Mouse (Mus musculus): ENCODE results near the gene Acod1.

The Acod1 gene

DNA sequence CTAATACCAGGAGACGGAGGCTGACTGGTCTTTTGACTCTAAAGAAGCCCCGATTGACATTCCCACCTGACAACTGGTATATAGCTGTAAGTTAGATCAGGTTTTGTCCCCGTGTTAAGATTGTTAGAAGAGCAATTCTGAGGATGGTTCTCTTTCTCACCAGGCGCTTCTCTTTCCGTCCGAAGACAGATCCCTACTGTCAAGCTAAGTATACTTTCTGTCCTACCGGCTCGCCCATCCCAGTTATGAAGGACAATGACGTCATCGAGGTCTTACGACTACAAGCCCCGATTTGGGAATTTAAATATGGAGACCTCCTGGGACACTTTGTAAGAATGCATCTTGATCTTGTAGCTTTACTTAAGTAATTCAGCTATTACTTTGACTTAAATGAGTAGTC lies 24.7 kb downstream of the Acod1 start:
- no peak for DNase-seq (ENCODE audit: extremely low read depth, low read depth, low spot score)

DNA sequence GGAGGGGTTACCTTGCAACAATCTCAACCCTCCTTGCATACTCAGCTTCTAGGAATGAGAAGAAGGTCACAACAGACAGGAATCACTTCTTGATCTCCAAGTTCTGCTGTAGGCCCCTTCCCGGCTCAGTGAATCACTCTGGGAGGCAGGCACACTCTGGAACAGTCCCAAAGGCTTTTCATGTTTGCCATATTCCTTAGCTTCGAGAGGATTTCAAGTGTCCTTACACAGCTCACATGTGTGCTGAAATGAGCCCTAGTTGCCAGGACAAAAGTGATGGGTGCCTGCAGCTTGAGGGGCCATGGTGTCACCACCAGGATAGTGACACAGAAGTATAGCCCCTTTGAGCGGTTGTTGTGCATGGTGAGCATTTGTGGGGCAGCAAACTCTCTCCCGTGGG lies 26.0 kb downstream of the Acod1 start:
- no peak for DNase-seq (ENCODE audit: extremely low read depth, low read depth, low spot score)

DNA sequence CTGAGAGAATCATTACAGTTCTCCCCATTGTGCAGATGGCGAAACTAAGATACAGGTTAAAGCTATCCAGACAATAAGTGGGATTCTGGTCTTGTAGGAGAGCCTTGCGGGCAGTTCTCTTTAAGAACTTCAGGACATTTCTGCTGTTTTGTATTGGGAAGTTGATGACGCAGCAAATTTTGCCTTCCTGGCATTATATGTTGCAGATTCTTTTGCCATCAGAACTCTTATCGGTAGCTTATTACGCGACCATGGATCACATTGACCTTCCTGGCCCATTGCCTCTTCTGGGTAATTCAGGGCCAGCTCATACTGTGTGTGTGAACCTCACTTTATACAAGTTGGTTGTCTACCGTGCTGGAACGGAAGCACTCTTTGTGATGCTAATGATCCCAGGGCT lies 27.0 kb downstream of the Acod1 start:
- no peak for DNase-seq (ENCODE audit: extremely low read depth, low read depth, low spot score)

DNA sequence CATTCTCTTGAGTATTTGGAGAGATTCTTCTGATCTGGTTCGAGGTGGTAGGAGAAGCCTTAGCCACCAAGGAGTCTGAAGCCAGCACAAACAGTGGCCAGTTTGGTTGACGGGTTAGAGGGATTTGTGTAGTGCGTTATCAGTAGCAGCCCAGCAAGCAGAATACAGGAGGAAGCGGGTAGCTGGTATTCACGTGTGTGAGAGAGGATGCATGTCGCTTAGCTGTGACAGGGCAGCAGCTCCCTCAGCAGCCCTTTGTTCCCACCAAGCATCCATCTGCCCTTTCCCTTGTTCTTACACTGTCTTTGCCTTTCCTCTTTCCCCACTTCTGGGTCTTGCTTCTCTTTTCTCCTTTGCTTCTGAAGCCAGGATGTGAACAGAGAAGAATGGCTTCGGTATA lies 28.4 kb downstream of the Acod1 start:
- DNase-seq (ENCODE audit: extremely low read depth, low read depth, low spot score), result no peak

DNA sequence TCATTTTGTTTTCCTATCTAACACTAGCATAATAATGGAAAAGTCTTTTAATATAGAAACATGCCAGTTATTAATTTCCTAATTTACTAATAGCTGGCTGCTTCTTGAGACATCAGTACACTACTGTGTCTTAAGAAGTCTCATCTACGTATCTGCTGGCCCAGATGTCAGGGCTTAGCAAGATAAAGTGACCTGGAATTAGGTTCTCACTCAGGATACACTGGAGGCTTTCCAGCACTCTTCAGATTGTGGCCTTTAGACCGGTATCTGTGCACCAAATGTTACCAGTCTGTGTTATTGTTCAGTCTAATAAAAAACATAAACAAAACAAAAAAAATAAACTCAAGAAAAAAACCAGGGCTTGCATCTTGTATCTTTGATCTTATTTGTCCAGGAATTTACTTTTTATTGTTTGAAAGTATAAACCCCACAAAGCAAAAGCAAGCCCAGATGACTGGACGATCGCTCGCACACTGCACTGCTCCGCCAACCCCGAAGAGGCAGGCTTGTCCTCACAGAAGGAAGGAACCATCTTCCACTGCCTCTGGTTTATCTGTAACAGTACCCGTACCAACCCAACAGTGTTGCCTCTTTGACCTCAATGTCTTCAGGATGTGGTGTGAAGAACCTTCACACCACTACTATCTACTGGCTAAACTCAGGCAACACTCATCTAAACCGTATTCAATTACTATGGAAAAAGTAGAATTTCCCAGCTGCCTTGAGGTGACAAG lies 30.7 kb downstream of the Acod1 start:
- no peak for DNase-seq (ENCODE audit: extremely low read depth, low read depth, low spot score)

DNA sequence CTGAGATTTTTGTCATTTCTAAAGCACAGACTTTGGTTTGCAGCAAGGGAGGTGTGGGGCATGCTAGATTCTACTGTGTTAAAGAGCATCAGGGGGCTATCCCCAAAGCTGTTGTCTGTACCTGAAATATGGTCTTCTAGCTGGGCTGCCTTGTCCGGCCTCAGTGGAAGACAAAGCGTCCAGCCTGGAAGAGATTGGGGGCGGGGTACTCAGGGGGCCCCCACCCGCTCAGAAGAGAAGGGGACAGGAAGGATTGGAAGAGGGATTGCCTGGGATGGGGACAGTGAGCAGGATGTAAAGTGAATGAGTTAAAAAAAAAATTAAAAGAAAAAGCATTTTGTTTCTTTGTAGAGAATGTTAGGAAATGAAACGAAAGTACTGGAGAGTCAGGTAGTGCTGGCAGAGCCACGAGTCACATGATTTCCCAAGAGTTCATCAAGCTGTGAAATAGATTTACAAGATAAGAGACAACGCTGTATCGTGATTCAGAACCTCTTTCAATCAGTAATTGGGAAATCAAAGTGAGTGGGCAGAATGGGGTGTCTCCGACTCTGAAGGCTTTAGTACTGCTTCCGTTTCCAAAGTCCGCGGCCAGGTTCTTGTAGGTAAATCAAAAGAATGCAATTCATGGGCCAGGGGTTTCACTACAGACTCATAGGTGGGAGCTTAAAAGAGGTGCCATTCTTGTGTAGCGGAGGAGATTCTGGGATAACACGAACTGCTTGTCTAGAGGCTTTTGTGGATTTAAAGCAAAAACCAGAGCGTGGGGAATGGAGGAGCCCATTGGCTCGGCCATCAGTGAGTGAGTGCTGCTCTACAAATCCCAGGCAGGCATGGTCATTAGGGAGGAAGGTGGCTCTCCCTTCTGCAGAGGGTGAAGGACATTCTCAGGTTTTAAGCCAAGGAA lies 31.5 kb downstream of the Acod1 start:
- peak; percentile 62 for DNase-seq (ENCODE audit: extremely low read depth, low read depth, low spot score)

DNA sequence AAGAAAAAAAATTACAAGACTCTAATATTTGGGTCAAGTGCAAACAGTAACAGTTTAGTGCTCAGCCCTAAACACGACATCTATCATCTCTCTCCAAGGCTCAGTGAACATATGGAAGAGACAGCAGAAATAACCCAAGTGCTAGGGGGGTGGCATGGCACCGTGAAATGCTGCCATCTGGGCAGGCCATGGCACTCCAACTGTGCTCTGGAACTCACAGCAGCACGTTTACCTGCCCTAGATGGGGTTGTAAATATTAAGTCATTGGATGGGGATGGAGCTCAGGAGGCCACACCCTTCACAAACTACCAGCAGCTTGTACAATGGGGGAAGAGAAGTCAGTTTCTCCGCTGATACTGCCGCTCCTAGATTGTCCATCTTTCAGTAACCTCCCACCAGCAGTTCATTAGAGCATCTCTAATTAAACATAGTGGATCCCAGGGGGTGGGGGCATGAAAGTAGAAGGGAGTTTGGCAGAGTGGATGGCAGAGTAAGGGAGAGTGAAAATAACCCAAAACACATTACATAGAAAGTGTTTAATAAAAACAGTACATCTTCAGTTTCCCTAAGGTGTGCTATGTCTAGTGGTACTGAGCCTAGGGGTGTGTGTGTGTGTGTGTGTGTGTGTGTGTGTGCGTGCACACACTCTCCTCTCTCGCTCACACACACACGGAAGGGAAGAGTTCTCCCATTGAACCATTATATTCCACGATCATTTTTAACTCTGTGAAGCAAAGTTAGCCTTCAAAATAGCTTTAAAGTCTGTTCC lies 32.6 kb downstream of the Acod1 start:
- DNase-seq (ENCODE audit: extremely low read depth, low read depth, low spot score), result no peak

DNA sequence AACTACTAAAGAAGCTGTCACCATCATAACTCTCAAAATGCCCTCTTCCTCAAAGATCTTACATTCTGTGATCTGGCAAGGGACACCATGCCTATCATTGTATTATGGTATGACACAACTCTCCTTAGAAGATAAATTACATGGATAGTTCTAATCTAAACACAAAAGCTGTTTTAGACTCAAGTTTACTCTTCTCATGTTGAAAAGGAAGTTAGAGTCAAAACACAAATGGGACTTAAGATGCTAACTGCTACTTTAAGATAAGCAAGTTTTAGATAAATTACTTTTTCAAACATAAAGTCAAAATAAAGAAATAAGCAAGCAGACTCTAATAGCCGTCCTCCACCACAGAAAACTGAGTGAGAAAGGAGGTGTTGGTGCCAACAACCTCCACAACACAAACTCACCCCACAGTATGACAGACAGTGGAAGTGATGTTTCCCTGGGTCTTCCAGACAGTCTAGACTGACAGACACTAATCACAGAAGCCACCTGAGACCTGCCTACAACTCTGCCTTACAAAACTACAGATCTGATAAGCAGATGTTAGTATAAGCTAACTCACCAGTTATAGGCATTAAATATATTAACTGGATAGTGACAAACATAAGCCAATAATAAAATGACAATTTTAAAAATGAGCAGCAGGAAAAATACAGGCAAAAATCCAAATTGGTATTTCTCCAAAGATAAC lies 39.2 kb downstream of the Acod1 start:
- DNase-seq (ENCODE audit: extremely low read depth, low read depth, low spot score), result no peak

DNA sequence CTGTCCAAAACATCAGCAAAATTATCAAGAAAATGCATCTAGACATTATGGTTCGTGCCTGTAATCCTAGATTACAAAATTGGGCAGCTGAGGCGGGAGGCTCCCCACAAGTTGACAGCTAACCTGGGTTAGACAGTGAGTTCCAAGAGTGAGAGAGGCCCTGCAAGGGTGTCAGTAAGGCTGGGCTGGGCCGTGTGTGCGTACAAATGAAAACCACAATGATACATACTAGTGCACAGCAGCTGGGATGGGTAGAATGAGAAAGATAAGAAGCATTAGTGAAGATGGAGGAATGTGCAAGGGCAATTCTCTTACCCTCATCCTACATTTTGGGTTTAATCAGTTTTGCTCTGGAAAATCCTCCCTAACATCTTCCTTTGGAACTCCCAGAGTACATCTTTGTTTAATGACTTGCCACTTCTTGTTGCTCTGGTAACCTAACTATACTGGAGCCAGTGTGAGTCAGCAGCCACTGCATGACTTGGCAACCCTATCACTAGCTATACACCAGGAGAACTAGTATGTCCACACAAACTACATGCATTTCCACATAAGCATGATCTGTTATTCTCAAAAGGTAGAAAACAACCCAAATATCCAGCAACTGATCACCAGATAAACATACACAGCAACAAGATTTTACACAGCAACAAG lies 40.0 kb downstream of the Acod1 start:
- no peak for DNase-seq (ENCODE audit: extremely low read depth, low read depth, low spot score)

DNA sequence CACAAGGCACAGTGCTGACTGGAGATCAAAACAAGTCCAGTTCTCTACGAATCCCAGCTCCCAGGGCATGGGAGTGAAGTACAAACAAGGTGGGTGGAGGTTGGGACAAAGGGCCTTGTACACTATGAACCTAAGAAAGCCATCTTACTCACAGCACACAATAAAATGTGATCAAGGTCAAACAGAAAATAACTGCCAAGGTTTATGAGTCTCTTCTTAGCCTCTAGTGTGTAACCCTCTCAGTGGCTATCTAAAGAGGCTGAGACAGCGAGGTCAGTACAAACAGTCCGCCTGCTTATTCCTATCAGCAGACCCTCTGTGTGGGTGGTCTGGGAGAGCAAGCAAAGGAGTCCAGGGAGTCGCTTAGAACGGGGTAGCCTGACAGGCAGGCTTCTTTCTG lies 41.1 kb downstream of the Acod1 start:
- no peak for DNase-seq (ENCODE audit: extremely low read depth, low read depth, low spot score)

DNA sequence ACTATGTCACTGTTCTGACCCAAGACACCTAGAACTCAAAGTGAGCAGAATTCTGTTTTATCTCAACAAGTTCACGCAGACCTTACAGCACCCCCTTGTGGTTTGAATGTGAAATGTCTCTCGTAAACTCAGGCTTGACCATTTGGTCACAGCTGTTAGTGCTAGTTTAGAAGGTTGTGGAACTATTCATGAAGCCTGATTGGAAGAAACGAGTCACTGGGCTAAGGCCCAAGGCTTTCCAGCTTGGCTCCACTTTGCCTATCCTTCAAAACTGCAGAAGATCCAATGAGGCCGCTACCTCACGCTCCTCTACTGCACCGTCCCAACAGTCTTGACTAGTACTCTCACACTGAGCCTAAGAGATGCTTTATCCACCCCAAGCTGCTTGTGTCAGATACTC lies 41.8 kb downstream of the Acod1 start:
- DNase-seq (ENCODE audit: extremely low read depth, low read depth, low spot score), result no peak

DNA sequence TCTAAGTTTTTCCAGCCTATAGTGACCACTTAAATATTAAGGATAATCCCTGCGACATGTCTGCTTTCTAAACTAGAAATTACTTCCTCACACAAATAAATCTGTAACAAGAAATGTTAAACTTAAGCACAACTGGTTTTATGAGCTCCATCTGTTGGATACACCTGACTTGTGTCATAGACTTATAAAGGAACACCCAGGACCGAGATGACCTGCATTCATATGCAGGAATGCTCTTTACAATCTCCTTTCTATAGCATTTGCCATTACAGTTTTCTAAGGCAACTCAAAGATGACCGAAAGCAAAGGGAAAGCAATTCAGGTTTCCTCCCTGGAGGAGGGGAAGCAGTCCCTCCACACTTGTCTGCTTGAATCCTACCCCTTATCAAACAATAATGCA lies 46.5 kb downstream of the Acod1 start:
- DNase-seq (ENCODE audit: extremely low read depth, low read depth, low spot score), result no peak

DNA sequence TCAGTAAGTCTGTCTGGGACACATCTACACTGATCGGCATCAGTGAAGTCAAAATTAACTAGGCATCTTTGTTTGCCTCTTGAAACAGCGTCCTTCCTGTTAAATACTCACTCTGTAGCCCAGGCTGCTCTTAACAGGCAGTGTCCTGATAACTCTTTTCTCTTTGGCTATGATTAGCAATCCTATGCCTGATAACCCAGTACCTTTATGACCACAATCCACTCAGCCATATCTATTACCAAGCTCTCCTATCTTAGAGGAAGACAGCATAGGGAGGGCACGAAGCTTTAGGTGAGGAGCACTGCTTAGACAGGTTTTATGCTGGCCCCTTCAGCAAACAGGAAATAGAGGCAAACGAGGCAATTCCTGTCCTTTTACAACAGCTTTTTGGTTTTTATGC lies 46.9 kb downstream of the Acod1 start:
- no peak for DNase-seq (ENCODE audit: extremely low read depth, low read depth, low spot score)

DNA sequence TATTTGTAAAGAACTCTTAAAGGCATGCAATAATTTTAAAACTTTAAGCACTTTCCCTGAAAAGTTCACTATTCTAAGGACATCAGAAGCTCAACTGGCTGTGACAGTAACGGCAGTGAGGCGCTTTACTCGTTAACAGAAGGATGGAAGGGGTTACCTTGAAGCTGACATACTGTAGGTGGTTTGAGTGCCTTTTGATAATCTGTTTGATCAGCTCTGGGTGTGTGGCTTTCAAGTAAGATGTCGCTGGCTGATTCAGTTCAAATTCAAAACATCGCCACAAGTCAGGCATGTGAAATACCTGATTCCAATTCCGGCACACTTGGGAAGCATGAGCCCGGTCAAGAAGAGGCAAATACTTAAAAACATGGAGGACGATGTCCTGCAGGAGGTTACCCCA lies 48.3 kb downstream of the Acod1 start:
- no peak for DNase-seq (ENCODE audit: extremely low read depth, low read depth, low spot score)

DNA sequence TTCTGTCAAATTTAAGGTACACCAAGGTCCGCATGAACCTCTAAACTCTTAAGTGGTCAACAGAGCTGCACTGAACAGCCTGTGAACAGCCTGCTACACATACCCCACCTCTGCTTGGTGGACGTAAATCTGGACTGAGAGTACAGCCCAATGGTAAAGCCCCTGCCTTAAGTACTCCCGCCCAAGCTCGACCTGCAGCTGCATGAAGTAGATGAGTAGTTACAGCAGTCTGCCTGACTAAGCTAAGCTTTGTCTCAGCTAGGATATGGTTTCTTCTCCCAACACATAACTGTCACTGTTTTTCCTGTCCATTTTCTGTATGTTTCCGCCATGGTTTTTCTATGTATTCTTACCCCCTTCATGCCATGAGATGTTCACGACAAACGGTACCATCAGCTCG lies 49.0 kb downstream of the Acod1 start:
- no peak for DNase-seq (ENCODE audit: extremely low read depth, low read depth, low spot score)

DNA sequence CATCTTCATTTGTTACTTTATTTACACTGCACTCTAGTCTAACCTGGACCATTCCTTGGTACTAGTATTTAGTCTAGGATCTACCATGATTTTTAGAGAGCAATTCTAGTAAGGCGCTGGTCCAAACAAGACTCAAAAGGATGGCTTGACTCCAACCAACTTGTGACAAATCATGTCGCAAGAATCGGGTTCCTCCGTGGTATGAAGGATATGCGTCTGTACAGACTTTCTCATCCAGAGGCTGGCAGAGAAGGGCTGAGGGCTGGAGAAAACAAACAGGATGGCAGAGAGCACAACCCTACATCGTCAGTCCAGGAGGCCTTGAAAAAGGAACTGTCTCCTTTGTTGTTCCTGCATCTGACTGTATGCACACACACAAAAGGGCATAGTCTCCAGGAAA lies 49.8 kb downstream of the Acod1 start:
- no peak for DNase-seq (ENCODE audit: extremely low read depth, low read depth, low spot score)

DNA sequence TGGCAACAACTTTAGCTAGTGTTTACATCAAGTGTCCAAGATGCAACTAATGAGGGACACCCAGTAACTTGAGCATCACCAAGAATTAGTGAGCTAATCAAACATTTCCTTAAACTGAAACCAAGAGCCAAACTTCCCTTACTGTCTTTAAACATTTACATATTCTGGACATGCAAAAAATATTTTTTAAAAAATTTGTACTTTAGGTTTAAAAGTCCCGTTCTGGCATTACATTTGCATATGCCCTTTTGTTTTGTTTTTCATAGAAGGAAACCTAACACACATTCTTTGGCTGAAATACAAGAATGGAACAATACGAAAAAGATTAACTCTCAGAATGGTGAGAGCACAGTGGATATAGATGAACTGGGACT lies 51.4 kb downstream of the Acod1 start:
- no peak for DNase-seq (ENCODE audit: extremely low read depth, low read depth, low spot score)

DNA sequence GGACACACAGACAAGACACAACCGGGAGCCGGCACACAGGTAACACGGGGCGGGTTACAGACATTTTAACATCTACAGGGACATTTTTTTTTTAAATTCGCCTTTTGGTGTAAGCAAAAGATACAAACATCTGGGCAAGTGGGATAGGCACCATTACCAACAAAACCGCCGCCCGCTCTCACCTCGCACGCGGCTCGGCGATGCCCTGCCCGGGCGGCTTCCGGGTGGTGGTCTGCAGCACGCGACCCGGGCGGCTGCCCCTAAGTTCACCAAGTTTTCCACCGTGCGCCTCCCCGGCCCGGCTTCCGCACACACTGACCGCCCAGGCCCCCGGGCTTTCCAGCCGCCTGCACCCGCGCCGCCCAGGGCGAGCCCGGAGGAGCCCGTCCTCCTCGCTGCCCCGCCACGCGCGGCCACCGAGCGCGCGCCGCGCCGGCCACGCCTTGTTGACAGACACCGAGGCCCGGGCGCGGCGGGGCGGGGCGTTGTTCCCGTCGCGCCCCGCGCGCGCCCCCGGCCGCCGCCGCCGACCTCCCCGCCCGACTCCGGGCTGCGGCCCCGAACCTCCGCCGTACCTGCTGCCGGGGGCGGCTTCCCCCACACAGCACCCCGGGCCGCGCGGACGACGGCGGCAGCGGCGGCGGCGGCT lies 51.9 kb downstream of the Acod1 start:
- no peak for DNase-seq (ENCODE audit: extremely low read depth, low read depth, low spot score)

DNA sequence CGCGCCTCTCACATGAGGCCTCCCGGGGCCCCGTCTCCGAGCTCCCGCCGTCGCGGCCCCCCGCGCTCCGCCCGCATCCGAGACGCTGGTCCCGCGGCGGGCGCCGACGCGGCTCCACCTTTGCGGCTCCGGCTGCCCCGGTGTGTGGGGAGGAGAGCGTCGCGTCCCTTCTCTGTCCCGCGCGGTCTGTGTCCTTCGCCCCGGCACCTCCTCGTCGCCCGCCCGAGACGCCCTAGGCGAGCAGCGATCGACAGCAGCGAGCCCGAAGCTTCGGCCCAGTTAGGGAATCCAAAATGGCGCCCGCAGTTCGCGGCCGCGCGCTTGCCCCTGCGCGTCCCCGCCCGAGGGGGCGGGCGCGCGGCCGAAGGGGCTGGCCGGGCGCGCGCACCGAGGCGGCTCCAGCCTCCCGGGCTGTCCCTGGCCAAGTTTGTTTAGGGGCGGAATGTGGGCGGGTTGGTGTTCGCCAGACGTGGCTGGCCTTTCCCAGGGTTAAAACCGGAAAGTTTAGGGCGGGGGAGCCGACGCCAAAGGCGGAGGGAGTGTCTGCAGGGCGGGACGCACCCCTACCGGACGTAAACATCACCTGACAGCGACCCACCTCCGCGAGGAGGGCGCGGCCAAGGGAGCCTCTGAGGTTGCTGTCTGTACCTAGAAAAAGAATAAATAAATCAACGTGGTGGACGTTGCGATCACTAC lies 52.6 kb downstream of the Acod1 start, which contains the start of gene Fbxl3:
Fbxl3 (minus strand) TSS at position 329 of the 696 bp plus-strand sequence.
- peak; percentile 76 for DNase-seq (ENCODE audit: extremely low read depth, low read depth, low spot score)
